Mouse (Mus musculus): ENCODE measurements around the gene Gm4131. TPM values are rescaled to one million over a fixed set of nuclear protein-coding genes. Genes with fewer than 3 reads are reported as not detected.

The Gm4131 gene
- polyA plus RNA-seq, 1 experiment from 2014 or later: not detected

DNA sequence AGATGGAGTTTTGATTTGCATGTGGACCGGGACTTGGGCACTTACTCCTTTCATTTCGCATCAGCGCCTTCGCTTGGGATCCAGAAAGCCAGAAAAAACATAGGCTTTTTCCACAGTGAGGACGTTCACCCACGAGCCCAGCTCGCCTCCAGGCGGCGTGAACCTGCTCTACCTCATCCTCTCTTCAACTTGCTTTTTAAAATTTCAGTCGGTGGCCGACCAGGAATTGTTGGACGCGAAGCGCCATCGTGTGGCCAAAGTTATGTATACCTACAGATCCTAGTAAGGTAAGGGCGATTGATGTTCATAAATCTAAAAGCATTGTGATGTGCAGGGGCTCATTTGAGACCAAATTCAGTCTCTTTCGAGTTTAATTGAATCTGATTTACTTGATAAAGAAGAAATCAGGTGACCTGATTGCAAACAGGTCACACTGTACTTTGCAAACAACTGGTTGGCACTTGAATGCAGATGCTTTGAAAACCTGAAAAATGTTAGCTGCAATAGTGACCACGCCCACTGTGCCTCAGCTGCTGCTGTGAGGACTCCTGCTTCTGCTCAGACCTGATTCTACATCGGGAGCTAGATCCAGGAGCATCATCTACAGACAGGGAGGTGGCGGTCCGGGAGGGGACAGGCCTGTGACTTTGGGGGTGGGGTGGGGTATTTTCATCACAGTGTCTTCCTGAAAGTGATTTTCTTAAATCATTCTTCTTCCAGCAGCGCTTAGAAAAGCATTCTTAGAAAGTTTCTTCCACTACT lies 109.1 kb downstream of the Gm4131 start:
- Histone ChIP-seq H3K9ac (replicated peaks; ENCODE audit: low read depth) (no peak overlapping the region), H3K27ac (ENCODE audit: low read length) (no peak overlapping the region), H3K36me3 (ENCODE audit: insufficient read depth, low read length) (no peaks in the 10 kb centered on the region), H3K27me3 (replicated peaks; ENCODE audit: insufficient read depth, low read length) (no peaks in the 10 kb centered on the region), H3K4me2 (replicated peaks; ENCODE audit: low read depth, low read length) (0 out of 2 replicates have a peak overlapping the region, but pooled peaks have one; percentile 15), H3K9me3 (ENCODE audit: low read length) (no peaks in the 10 kb centered on the region), H3K4me3 (ENCODE audit: low read depth, low read length) (no peak overlapping the region), H3K4me1 (ENCODE audit: insufficient read depth, low read depth, low read length) (no peaks in the 10 kb centered on the region)
- ATAC-seq (peak; percentile 71), DNase-seq (ENCODE audit: low spot score) (peak; percentile 92)
- TF ChIP-seq CTCF (IDR thresholded peaks at IDR 0.05): peak; percentile 87
- peak; percentile 45; the same call in 1 of the 2 replicates for TF ChIP-seq EP300 (IDR thresholded peaks at IDR 0.05)
- 17% methylated on average over 22 of the region's 22 CpGs for WGBS

DNA sequence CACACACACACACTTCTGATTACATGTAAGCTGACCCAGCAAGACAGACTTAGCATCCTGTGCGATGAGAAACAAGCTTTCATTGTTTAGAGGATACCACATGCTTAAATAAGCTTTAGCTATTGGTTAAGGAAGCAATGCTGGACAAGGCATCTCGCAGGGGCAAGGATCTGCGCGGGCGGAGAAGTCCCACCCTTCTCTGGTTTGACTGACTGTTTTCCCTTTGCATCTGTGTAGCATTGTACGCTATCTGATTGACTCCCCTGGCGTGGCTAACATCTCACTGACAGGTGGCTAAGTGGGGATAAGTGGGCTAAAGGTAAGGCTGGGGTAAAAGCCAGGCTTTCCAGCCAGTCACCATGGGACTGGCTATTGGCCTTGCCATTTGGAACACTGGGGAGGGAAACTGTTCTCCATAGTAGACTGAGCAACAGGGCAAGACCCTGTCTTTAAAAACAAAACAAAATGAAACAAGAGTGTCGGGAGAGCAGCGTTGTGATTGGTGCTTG lies 110.4 kb downstream of the Gm4131 start, which contains the start of gene Gucy1b2:
TSS of gene Gucy1b2 (minus strand) at position 51 of the 509 bp plus-strand sequence.
- Histone ChIP-seq H3K9ac (replicated peaks; ENCODE audit: low read depth) (no peak within 1 kb of the TSS), H3K4me3 (ENCODE audit: low read depth, low read length) (no peak within 1 kb of the TSS), H3K4me1 (ENCODE audit: insufficient read depth, low read depth, low read length) (no peaks in the 10 kb centered on the region), H3K27me3 (replicated peaks; ENCODE audit: insufficient read depth, low read length) (no peaks in the 10 kb centered on the region), H3K27ac (ENCODE audit: low read length) (no peak within 1 kb of the TSS), H3K4me2 (replicated peaks; ENCODE audit: low read depth, low read length) (peak within 1 kb of the TSS; percentile 23; the same call in 1 of the 2 replicates), H3K36me3 (ENCODE audit: insufficient read depth, low read length) (no peaks in the 10 kb centered on the region), H3K9me3 (ENCODE audit: low read length) (no peaks in the 10 kb centered on the region)
- no peak for TF ChIP-seq EP300 (IDR thresholded peaks at IDR 0.05)
- TF ChIP-seq CTCF (IDR thresholded peaks at IDR 0.05): no peak
- WGBS: 52% methylated on average over 9 of the region's 9 CpGs
- no peak for DNase-seq (ENCODE audit: low spot score)
- ATAC-seq: 0 out of 2 replicates have a peak, but pooled peaks have one; percentile 28

DNA sequence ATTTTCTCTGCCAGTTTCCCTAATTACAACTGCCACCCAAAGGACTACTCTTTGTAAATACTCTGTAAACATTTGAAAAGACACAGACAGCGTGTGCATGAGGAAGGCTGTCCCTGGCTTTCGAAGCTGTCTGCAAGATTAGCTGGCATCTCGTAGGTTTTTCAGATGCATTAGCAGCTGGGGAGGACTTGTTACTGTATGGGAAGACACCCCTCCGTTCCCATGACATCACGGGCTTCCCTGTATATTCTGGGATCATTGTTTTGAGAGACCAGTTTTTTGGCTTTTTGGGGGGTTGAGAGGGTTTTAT lies 111.2 kb downstream of the Gm4131 start:
- Histone ChIP-seq H3K4me1 (ENCODE audit: insufficient read depth, low read depth, low read length) (no peaks in the 10 kb centered on the region), H3K27ac (ENCODE audit: low read length) (no peak overlapping the region), H3K27me3 (replicated peaks; ENCODE audit: insufficient read depth, low read length) (no peaks in the 10 kb centered on the region), H3K9ac (replicated peaks; ENCODE audit: low read depth) (no peak overlapping the region), H3K9me3 (ENCODE audit: low read length) (no peaks in the 10 kb centered on the region), H3K36me3 (ENCODE audit: insufficient read depth, low read length) (no peaks in the 10 kb centered on the region), H3K4me2 (replicated peaks; ENCODE audit: low read depth, low read length) (no peak overlapping the region), H3K4me3 (ENCODE audit: low read depth, low read length) (no peak overlapping the region)
- ATAC-seq (no peak), DNase-seq (ENCODE audit: low spot score) (no peak)
- TF ChIP-seq EP300 (IDR thresholded peaks at IDR 0.05): no peak
- no peak for TF ChIP-seq CTCF (IDR thresholded peaks at IDR 0.05)
- WGBS: 54% methylated on average over 5 of the region's 5 CpGs

DNA sequence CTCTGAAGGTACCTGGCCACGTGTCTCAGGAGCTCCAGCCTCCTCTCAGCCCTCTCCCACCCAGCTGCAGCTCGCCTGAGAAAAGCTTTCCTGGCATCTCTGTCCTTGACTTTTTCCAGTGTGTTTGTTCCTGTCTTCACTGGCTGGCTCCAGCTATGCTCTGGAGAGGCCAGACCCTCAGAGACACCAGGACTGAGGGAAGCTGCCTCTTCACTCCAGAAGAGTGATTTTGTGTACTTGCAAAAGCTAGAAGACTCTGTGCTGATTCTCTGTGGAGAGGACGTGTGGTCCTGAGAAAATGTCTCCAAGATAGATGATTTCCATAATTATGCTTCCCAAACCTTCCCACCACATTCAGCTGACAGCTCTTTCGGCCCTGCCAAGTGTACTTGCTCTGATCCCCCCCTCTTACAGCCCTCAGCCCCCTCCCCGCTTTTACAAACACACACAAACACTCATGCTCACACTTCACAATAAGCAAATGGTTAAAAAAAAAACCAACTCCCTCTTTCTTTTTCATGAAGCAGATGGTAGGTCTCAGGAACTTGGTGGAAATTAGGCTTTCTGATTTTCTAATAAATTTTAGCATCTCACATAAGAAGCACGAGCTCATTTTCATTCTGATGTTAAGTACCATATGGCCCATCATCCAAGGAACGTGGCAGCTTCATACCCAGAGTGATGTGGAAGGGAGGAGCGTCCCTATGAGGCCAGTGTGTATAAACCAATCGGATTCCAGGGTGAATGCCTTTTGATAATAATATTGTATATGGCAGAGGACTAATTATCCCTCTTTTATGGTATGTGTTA lies 111.8 kb downstream of the Gm4131 start:
- no peaks in the 10 kb centered on the region for H3K4me1 ChIP-seq (ENCODE audit: insufficient read depth, low read depth, low read length)
- H3K27me3 ChIP-seq (replicated peaks; ENCODE audit: insufficient read depth, low read length): no peaks in the 10 kb centered on the region
- no peak overlapping the region for H3K27ac ChIP-seq (ENCODE audit: low read length)
- DNase-seq (ENCODE audit: low spot score): no peak
- no peaks in the 10 kb centered on the region for H3K9me3 ChIP-seq (ENCODE audit: low read length)
- ATAC-seq: 0 out of 2 replicates have a peak, but pooled peaks have one; percentile 19
- WGBS: 38% methylated on average over 9 of the region's 9 CpGs
- no peak for TF ChIP-seq EP300 (IDR thresholded peaks at IDR 0.05)
- 0 out of 2 replicates have a peak, but pooled peaks have one; percentile 13 for TF ChIP-seq CTCF (IDR thresholded peaks at IDR 0.05)
- no peak overlapping the region for H3K4me3 ChIP-seq (ENCODE audit: low read depth, low read length)
- H3K4me2 ChIP-seq (replicated peaks; ENCODE audit: low read depth, low read length): no peak overlapping the region
- H3K36me3 ChIP-seq (ENCODE audit: insufficient read depth, low read length): no peaks in the 10 kb centered on the region
- no peak overlapping the region for H3K9ac ChIP-seq (replicated peaks; ENCODE audit: low read depth)

DNA sequence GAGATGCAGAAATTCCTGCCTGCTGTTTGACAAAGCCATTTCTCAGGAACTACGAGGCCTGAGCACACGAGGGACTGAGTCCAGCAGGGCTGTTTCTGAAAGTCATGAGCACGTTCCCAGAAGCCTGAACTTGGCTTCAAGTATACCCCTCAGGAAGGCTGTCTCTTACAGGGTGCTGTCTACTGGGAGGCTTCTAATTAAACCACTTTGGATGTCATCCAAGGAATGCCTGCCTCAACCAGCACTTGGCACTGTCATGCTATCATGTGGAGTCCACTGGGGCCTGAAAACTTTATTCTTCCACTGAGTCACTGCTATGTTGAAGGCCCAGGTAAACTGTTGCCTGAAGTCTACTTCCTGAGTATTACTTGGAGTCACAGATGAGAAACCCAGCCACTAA lies 112.6 kb downstream of the Gm4131 start:
- Histone ChIP-seq H3K4me3 (ENCODE audit: low read depth, low read length) (no peak overlapping the region), H3K9ac (replicated peaks; ENCODE audit: low read depth) (no peak overlapping the region), H3K27me3 (replicated peaks; ENCODE audit: insufficient read depth, low read length) (no peaks in the 10 kb centered on the region), H3K9me3 (ENCODE audit: low read length) (no peaks in the 10 kb centered on the region), H3K36me3 (ENCODE audit: insufficient read depth, low read length) (no peaks in the 10 kb centered on the region), H3K4me1 (ENCODE audit: insufficient read depth, low read depth, low read length) (no peaks in the 10 kb centered on the region), H3K27ac (ENCODE audit: low read length) (no peak overlapping the region), H3K4me2 (replicated peaks; ENCODE audit: low read depth, low read length) (no peak overlapping the region)
- no peak for DNase-seq (ENCODE audit: low spot score)
- 31% methylated on average over 3 of the region's 3 CpGs for WGBS
- TF ChIP-seq CTCF (IDR thresholded peaks at IDR 0.05) (no peak), EP300 (IDR thresholded peaks at IDR 0.05) (no peak)
- no peak for ATAC-seq

DNA sequence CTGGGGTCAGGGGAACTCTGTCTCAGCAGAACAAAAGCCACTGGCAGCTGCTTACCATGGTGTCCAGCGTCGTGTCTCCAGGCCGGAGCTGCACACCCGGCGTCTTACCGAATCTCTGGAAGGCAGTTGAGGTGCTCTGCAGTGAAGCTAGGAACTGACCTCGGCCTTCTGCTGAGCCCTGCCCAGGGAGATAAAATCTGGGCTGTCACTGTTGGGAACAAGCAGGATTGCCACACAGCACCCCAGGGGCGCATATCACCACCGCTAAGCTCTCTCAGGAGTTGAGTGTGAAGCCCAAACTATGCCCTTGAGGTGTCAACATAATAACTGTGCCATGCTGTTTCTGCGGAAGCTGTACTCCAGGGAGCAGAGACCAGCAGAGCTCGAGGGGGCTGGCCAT lies 113.4 kb downstream of the Gm4131 start:
- H3K4me2 ChIP-seq (replicated peaks; ENCODE audit: low read depth, low read length): no peak overlapping the region
- H3K27ac ChIP-seq (ENCODE audit: low read length): no peak overlapping the region
- TF ChIP-seq EP300 (IDR thresholded peaks at IDR 0.05) (no peak), CTCF (IDR thresholded peaks at IDR 0.05) (no peak)
- DNase-seq (ENCODE audit: low spot score) (no peak), ATAC-seq (no peak)
- no peaks in the 10 kb centered on the region for H3K4me1 ChIP-seq (ENCODE audit: insufficient read depth, low read depth, low read length)
- no peaks in the 10 kb centered on the region for H3K36me3 ChIP-seq (ENCODE audit: insufficient read depth, low read length)
- H3K9ac ChIP-seq (replicated peaks; ENCODE audit: low read depth): no peak overlapping the region
- no peak overlapping the region for H3K4me3 ChIP-seq (ENCODE audit: low read depth, low read length)
- H3K9me3 ChIP-seq (ENCODE audit: low read length): no peaks in the 10 kb centered on the region
- H3K27me3 ChIP-seq (replicated peaks; ENCODE audit: insufficient read depth, low read length): no peaks in the 10 kb centered on the region
- 72% methylated on average over 11 of the region's 11 CpGs for WGBS

All from lung, postnatal 0 days (tissue).